Mouse (Mus musculus) forebrain, embryonic 13.5 days (tissue): Measurements from ENCODE around the gene Tm6sf1. TPM values are rescaled to one million over a fixed set of nuclear protein-coding genes. Genes with fewer than 3 reads are reported as not detected.

ENCODE experiments used
- ATAC-seq: fragments of 200-750 bp; cut with Nextera tagmentation; 2 replicates; pipeline ENCODE4 v1.8.0; 2017
- H3K27ac ChIP-seq: fragments of 300-500 bp; sonication (generic); 2 replicates; pipeline ENCODE4 v1.5.1; 2015; ENCODE audit warnings: inconsistent platforms, mild to moderate bottlenecking, moderate library complexity
- H3K27me3 ChIP-seq: fragments of 300-500 bp; sonication (generic); 2 replicates; pipeline ENCODE4 v1.6.1; 2015; ENCODE audit warnings: mild to moderate bottlenecking, inconsistent platforms
- H3K36me3 ChIP-seq: fragments of 300-500 bp; sonication (generic); 2 replicates; pipeline ENCODE4 v1.6.1; 2015; ENCODE audit warnings: mild to moderate bottlenecking, inconsistent platforms; ENCODE audit not compliant: poor library complexity, severe bottlenecking
- H3K4me1 ChIP-seq: fragments of 300-500 bp; sonication (generic); 2 replicates; pipeline ENCODE4 v1.6.1; 2015; ENCODE audit warnings: inconsistent platforms
- H3K4me2 ChIP-seq: fragments of 300-500 bp; sonication (generic); 2 replicates; pipeline ENCODE4 v1.6.1; 2015; ENCODE audit warnings: inconsistent platforms, mild to moderate bottlenecking, moderate library complexity
- H3K4me3 ChIP-seq: fragments of 300-500 bp; sonication (generic); 2 replicates; pipeline ENCODE4 v1.5.1; 2015; ENCODE audit warnings: mild to moderate bottlenecking, inconsistent platforms
- H3K9ac ChIP-seq: fragments of 300-500 bp; sonication (generic); 2 replicates; pipeline ENCODE4 v1.6.1; 2015; ENCODE audit warnings: mild to moderate bottlenecking, inconsistent platforms
- H3K9me3 ChIP-seq: fragments of 300-500 bp; sonication (generic); replicated peaks from 2 replicates; pipeline ENCODE4 v1.6.1; 2016; ENCODE audit warnings: inconsistent platforms
- whole genome bisulfite sequencing: fragments of 180-500 bp; shearing (Covaris S2); methylation state at CpG from one replicate; pipeline ENCODE4 v1.1.7; 2015; 5-methylcytosine and 5-hydroxymethylcytosine counted together
- polyA plus RNA-seq: library from polyadenylated mRNA; unstranded; fragments of >200 nt; fragmentation: Nextera tagmentation; extraction: Ambion mirVana; gene quantifications from 2 replicates; pipeline ENCODE4 v1.2.1, GENCODE M21; 2015

Tm6sf1 gene
- polyA plus RNA-seq, 1 experiment from 2014 or later: 8.8 TPM

- no peaks in the 10 kb centered on the region for H3K9me3 ChIP-seq
- peaks cover 14% of the 10 kb centered on the region for H3K4me1 ChIP-seq
- H3K4me3 ChIP-seq: no peak overlapping the region
- H3K27ac ChIP-seq: no peak overlapping the region
- no peaks in the 10 kb centered on the region for H3K27me3 ChIP-seq
- no peak for ATAC-seq
- WGBS: 92% methylated on average over 9 of the region's 9 CpGs
- no peak overlapping the region for H3K9ac ChIP-seq
- no peaks in the 10 kb centered on the region; the same call in 1 of the 2 replicates for H3K36me3 ChIP-seq
- no peak overlapping the region for H3K4me2 ChIP-seq
Measured at GRCm38 (mm10) chr7:81867231-81867930, 8.6 kb downstream of the Tm6sf1 start.

- WGBS: 16% methylated on average over 6 of the region's 6 CpGs
- H3K27ac ChIP-seq: peak overlapping the region; percentile 35; the same call in 1 of the 2 replicates
- ATAC-seq: peak; percentile 89
- H3K27me3 ChIP-seq: no peaks in the 10 kb centered on the region
- no peaks in the 10 kb centered on the region; the same call in 1 of the 2 replicates for H3K36me3 ChIP-seq
- no peak overlapping the region for H3K9ac ChIP-seq
- H3K4me2 ChIP-seq: no peak overlapping the region
- no peak overlapping the region for H3K4me3 ChIP-seq
- no peaks in the 10 kb centered on the region for H3K9me3 ChIP-seq
- H3K4me1 ChIP-seq: peaks cover 14% of the 10 kb centered on the region
Measured at GRCm38 (mm10) chr7:81868158-81868557, 9.4 kb downstream of the Tm6sf1 start.

GRCm38 (mm10) chr7:81872493-81873013, 13.8 kb downstream of the Tm6sf1 start:
- ATAC-seq: no peak
- no peaks in the 10 kb centered on the region for H3K36me3 ChIP-seq
- H3K9me3 ChIP-seq: no peaks in the 10 kb centered on the region
- no peak overlapping the region for H3K27ac ChIP-seq
- H3K4me2 ChIP-seq: no peak overlapping the region
- no peak overlapping the region for H3K9ac ChIP-seq
- no peaks in the 10 kb centered on the region for H3K27me3 ChIP-seq
- peaks cover 19% of the 10 kb centered on the region for H3K4me1 ChIP-seq
- 89% methylated on average over 13 of the region's 13 CpGs for WGBS
- no peak overlapping the region for H3K4me3 ChIP-seq

GRCm38 (mm10) chr7:81873807-81874206, 15.0 kb downstream of the Tm6sf1 start:
- Histone ChIP-seq H3K9ac (no peak overlapping the region), H3K9me3 (no peaks in the 10 kb centered on the region), H3K27me3 (no peaks in the 10 kb centered on the region), H3K4me2 (no peak overlapping the region), H3K36me3 (0 out of 2 replicates have a peak, but pooled peaks cover 5% of the 10 kb centered on the region), H3K27ac (no peak overlapping the region), H3K4me3 (no peak overlapping the region), H3K4me1 (0 out of 2 replicates have a peak, but pooled peaks cover 10% of the 10 kb centered on the region)
- ATAC-seq: no peak
- 79% methylated on average over 1 of the region's 1 CpGs for WGBS

GRCm38 (mm10) chr7:81874636-81875035, 15.8 kb downstream of the Tm6sf1 start:
- 70% methylated on average over 6 of the region's 6 CpGs for WGBS
- Histone ChIP-seq H3K36me3 (0 out of 2 replicates have a peak, but pooled peaks cover 5% of the 10 kb centered on the region), H3K4me2 (no peak overlapping the region), H3K9me3 (no peaks in the 10 kb centered on the region), H3K27me3 (no peaks in the 10 kb centered on the region), H3K4me1 (0 out of 2 replicates have a peak, but pooled peaks cover 5% of the 10 kb centered on the region), H3K4me3 (no peak overlapping the region), H3K9ac (no peak overlapping the region), H3K27ac (no peak overlapping the region)
- ATAC-seq: no peak

GRCm38 (mm10) chr7:81875372-81875771, 16.6 kb downstream of the Tm6sf1 start:
- WGBS: 93% methylated on average over 9 of the region's 9 CpGs
- no peak for ATAC-seq
- H3K27ac ChIP-seq: no peak overlapping the region

GRCm38 (mm10) chr7:81880286-81880685, 21.5 kb downstream of the Tm6sf1 start:
- no peaks in the 10 kb centered on the region for H3K4me1 ChIP-seq
- H3K9me3 ChIP-seq: no peaks in the 10 kb centered on the region
- 88% methylated on average over 5 of the region's 5 CpGs for WGBS
- 0 out of 2 replicates have a peak, but pooled peaks cover 5% of the 10 kb centered on the region for H3K36me3 ChIP-seq
- H3K27ac ChIP-seq: no peak overlapping the region
- no peaks in the 10 kb centered on the region for H3K27me3 ChIP-seq
- ATAC-seq: no peak
- no peak overlapping the region for H3K4me2 ChIP-seq
- no peak overlapping the region for H3K9ac ChIP-seq
- no peak overlapping the region for H3K4me3 ChIP-seq

More at GRCm38 (mm10) chr7:81875372-81875771, 16.6 kb downstream of the Tm6sf1 start:
- 0 out of 2 replicates have a peak, but pooled peaks cover 5% of the 10 kb centered on the region for H3K36me3 ChIP-seq
- H3K4me1 ChIP-seq: 0 out of 2 replicates have a peak, but pooled peaks cover 5% of the 10 kb centered on the region
- H3K9me3 ChIP-seq: no peaks in the 10 kb centered on the region
- no peak overlapping the region for H3K4me3 ChIP-seq
- H3K27me3 ChIP-seq: no peaks in the 10 kb centered on the region
- H3K9ac ChIP-seq: no peak overlapping the region
- H3K4me2 ChIP-seq: no peak overlapping the region

GRCm38 (mm10) chr7:81880797-81881196, 22.0 kb downstream of the Tm6sf1 start:
- Histone ChIP-seq H3K9me3 (no peaks in the 10 kb centered on the region), H3K4me1 (no peaks in the 10 kb centered on the region), H3K36me3 (0 out of 2 replicates have a peak, but pooled peaks cover 5% of the 10 kb centered on the region), H3K27me3 (no peaks in the 10 kb centered on the region), H3K9ac (no peak overlapping the region), H3K4me2 (no peak overlapping the region), H3K27ac (no peak overlapping the region), H3K4me3 (no peak overlapping the region)
- no peak for ATAC-seq
- 84% methylated on average over 4 of the region's 4 CpGs for WGBS

- H3K36me3 ChIP-seq: peaks cover 10% of the 10 kb centered on the region
- H3K9ac ChIP-seq: no peak overlapping the region
- no peak for ATAC-seq
- H3K4me3 ChIP-seq: no peak overlapping the region
- WGBS: 71% methylated on average over 3 of the region's 3 CpGs
- no peak overlapping the region for H3K27ac ChIP-seq
- no peaks in the 10 kb centered on the region for H3K4me1 ChIP-seq
- no peak overlapping the region for H3K4me2 ChIP-seq
- no peaks in the 10 kb centered on the region for H3K27me3 ChIP-seq
- H3K9me3 ChIP-seq: no peaks in the 10 kb centered on the region
Measured at GRCm38 (mm10) chr7:81881600-81881999, 22.8 kb downstream of the Tm6sf1 start.

- 53% methylated on average over 4 of the region's 4 CpGs for WGBS
- H3K4me2 ChIP-seq: no peak overlapping the region
- H3K4me1 ChIP-seq: no peaks in the 10 kb centered on the region
- no peak overlapping the region for H3K4me3 ChIP-seq
- no peak overlapping the region for H3K27ac ChIP-seq
- ATAC-seq: no peak
- no peaks in the 10 kb centered on the region for H3K9me3 ChIP-seq
- no peak overlapping the region for H3K9ac ChIP-seq
- H3K27me3 ChIP-seq: no peaks in the 10 kb centered on the region
- H3K36me3 ChIP-seq: peaks cover 12% of the 10 kb centered on the region
Measured at GRCm38 (mm10) chr7:81885128-81885527, 26.3 kb downstream of the Tm6sf1 start.

- ATAC-seq: no peak
- Histone ChIP-seq H3K4me2 (no peak overlapping the region), H3K9ac (no peak overlapping the region), H3K27me3 (no peaks in the 10 kb centered on the region), H3K4me3 (no peak overlapping the region), H3K9me3 (no peaks in the 10 kb centered on the region), H3K36me3 (peaks cover 27% of the 10 kb centered on the region), H3K4me1 (0 out of 2 replicates have a peak, but pooled peaks cover 3% of the 10 kb centered on the region), H3K27ac (no peak overlapping the region)
- 89% methylated on average over 11 of the region's 11 CpGs for WGBS
Measured at GRCm38 (mm10) chr7:81899361-81899760, 40.6 kb downstream of the Tm6sf1 start.

GRCm38 (mm10) chr7:81904094-81904493, 45.3 kb downstream of the Tm6sf1 start:
- Histone ChIP-seq H3K9ac (no peak overlapping the region), H3K36me3 (peaks cover 10% of the 10 kb centered on the region), H3K9me3 (no peaks in the 10 kb centered on the region), H3K27me3 (no peaks in the 10 kb centered on the region), H3K27ac (no peak overlapping the region), H3K4me3 (no peak overlapping the region), H3K4me2 (no peak overlapping the region), H3K4me1 (0 out of 2 replicates have a peak, but pooled peaks cover 4% of the 10 kb centered on the region)
- ATAC-seq: no peak
- 63% methylated on average over 4 of the region's 4 CpGs for WGBS
